Mouse (Mus musculus) lung, postnatal 0 days (tissue): ENCODE measurements around the gene Hnrnpdl.

Experiments used
- CTCF ChIP-seq: IDR thresholded peaks from 2 replicates; pipeline ENCODE4 v1.5.1; 2016; ENCODE audit warnings: antibody characterized with exemption, mild to moderate bottlenecking
- EP300 ChIP-seq: IDR thresholded peaks from 2 replicates; pipeline ENCODE4 v1.6.1; 2016; ENCODE audit warnings: antibody characterized with exemption, mild to moderate bottlenecking, control low read depth

DNA sequence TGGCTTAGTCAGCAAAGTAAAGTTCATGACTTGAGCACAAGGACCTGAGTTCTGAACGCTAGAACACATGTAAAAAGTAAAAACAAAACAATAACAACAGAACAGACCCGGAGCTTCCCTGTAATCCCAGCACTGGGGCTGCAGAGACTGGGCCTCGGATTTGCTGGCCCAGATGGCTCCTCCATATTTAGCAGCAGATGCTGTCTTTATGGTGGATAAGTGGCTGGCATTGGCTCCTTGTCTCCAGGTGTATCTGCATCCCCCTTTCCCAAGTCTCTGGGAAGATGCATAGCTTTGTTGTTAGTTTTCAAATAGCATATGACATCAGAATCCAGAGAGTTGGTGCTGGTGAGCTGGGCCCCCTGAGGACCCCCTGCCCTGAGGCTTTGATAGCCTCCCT is 6.6 kb upstream of the Hnrnpdl start:
- no peak for TF ChIP-seq CTCF
- TF ChIP-seq EP300: no peak
